Mouse (Mus musculus) heart, postnatal 25 days (tissue): ENCODE measurements at regions not wholly inside any gene's neighbourhood (a gene's known extent, or its start where the extent isn't known, plus 50 kb on each side); places are given as distances from the start of the nearest gene placed in this dataset.

ENCODE experiments used
- DNase-seq: peaks from one replicate; pipeline ENCODE4 v3.0.0; 2022; ENCODE audit warnings: low spot score
- intact Hi-C: fragments of 180-260 bp; cut with DNase I; formaldehyde crosslinking; loops from one replicate; pipeline ENCODE4 v1.15.1; 2025

- intact Hi-C loops: no loop called here
- no peak for DNase-seq
These were observed 79.0 kb upstream of the Arsj start for GRCm38 (mm10) chr3:126284294-126285090.

DNA sequence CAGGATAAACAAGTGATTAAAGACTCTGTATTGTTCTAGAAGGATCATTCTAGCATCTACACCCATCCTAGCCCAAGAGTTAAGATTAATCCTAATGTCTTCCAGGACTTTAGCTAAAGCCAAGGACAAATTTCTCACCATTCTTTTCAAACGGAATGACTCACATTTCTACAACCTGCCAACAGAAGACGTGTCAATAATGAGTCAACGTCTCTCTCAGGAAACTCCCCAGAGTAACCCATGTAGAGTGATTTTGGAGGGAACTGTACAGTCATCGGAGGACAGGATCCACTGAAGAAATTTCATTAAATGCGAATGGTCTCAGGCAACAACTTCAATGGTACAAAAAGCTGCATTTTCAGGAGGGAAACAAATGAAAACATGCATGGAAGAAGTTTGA is 71.2 kb upstream of the Arsj start:
- intact Hi-C loops: no loop called here
- peak; percentile 2 for DNase-seq

GRCm38 (mm10) chr3:126292830-126293229 is 70.7 kb upstream of the Arsj start:
- no peak for DNase-seq
- intact Hi-C loops: no loop called here

GRCm38 (mm10) chr3:126293645-126294044 is 69.8 kb upstream of the Arsj start:
- no peak for DNase-seq
- intact Hi-C loops: no loop called here

- intact Hi-C loops: no loop called here
- DNase-seq: no peak
These were observed 67.6 kb upstream of the Arsj start for GRCm38 (mm10) chr3:126295932-126296331.

DNA sequence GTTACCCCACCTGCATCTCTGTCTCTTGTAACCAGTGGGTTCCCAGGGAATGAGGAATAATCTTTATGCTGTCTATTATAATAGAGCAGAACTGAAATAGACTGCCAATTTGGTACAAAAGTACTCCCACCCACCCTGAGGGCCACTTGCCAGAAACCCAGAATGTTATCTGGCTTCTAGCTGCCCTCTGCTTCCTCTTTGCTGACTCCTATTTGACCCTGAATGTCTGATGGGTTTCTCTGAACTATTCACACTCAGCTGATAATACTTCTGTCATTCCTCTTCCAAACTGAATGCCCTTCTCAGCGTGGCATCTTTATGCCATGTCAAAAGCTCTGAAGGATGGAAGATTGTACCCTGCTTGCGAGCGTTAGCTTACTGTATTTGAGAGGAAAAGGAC is 64.2 kb upstream of the Arsj start:
- DNase-seq: no peak
- intact Hi-C loops: no loop called here

- DNase-seq: no peak
- intact Hi-C loops: no loop called here
These were observed 55.2 kb upstream of the Arsj start for GRCm38 (mm10) chr3:126308303-126308702.
